Mouse (Mus musculus) liver, adult 2 months (tissue): Measurements from ENCODE around the gene Cic.

Experiments used
- CTCF ChIP-seq: fragments of 200-500 bp; IDR thresholded peaks from 2 replicates; pipeline ENCODE4 v1.5.1; 2011; ENCODE audit warnings: low read depth, low read length, control low read depth
- POLR2A ChIP-seq: fragments of 200-500 bp; IDR thresholded peaks from 2 replicates; pipeline ENCODE4 v1.6.1; 2011; ENCODE audit warnings: low read length, control low read depth; ENCODE audit not compliant: insufficient read depth; ENCODE audit errors: extremely low read depth

DNA sequence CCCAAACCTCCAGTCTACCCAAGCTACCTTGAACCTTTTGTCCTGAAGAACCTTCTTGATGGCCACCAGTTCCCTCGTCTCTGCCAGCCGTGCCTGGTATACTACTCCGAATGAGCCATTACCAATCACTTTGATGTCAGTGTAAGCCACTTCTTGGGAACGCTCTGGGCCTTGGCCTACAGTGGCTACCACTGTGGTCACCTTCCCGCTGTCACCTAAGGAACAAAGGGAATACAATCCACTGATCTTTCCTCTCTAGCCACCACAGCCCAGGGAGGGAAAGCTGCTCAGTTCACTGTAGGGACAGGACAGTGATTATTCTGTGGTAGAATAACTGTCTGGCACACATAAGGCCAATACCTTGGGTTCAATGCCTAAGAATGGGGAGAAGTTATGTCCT lies 32.0 kb upstream of the Cic start:
- TF ChIP-seq CTCF, result no peak
- TF ChIP-seq POLR2A, result no peak
